Mouse (Mus musculus) colon, adult 2 months (tissue): ENCODE measurements around the gene Zic4. TPM values are rescaled to one million over a fixed set of nuclear protein-coding genes. Genes with fewer than 3 reads are reported as not detected.

Experiments used
- polyA plus RNA-seq: library from polyadenylated mRNA; depleted of rRNA; stranded (reverse); fragments of >200 nt; gene quantifications from 2 replicates; pipeline ENCODE4 v1.2.3, GENCODE M21; 2012; rRNA removed

Gene Zic4
- polyA plus RNA-seq: not detected in 2 replicates

GRCm38 (mm10) chr9:91361856-91362601 lies at the start of gene Zic4:
Gene Zic4 (plus strand): TSS chr9:91362413.

GRCm38 (mm10) chr9:91365664-91366063 lies 3.5 kb downstream of the Zic4 start, which contains the start of gene Zic1:
Gene Zic1 (minus strand): TSS chr9:91365810.

Other genes starting within 250 kb of the Zic4 start
- gene Zic1, start 3.4 kb downstream of the Zic4 start, polyA plus RNA-seq: not detected in 2 replicates